Mouse (Mus musculus) olfactory bulb, adult 2 months (tissue): ENCODE results near the gene Gpr35. TPM values are rescaled to one million over a fixed set of nuclear protein-coding genes. Genes with fewer than 3 reads are reported as not detected.

Experiments
- H3K27ac ChIP-seq: fragments of 200-500 bp; 2 replicates; pipeline ENCODE4 v1.5.1; 2012; ENCODE audit warnings: low read depth, low read length; ENCODE audit not compliant: insufficient read depth
- H3K4me1 ChIP-seq: fragments of 200-500 bp; 2 replicates; pipeline ENCODE4 v1.6.1; 2012; ENCODE audit warnings: low read length; ENCODE audit not compliant: control insufficient read depth, insufficient read depth
- H3K4me3 ChIP-seq: fragments of 200-500 bp; 2 replicates; pipeline ENCODE4 v1.5.1; 2012; ENCODE audit warnings: mild to moderate bottlenecking, low read depth, low read length, moderate library complexity; ENCODE audit not compliant: insufficient read depth
- CTCF ChIP-seq: fragments of 200-500 bp; IDR thresholded peaks from 2 replicates; pipeline ENCODE4 v1.5.1; 2012; ENCODE audit warnings: low read depth, mild to moderate bottlenecking, low read length, moderate library complexity; ENCODE audit not compliant: insufficient read depth
- POLR2A ChIP-seq: fragments of 200-500 bp; IDR thresholded peaks from 2 replicates; pipeline ENCODE4 v1.6.1; 2012; ENCODE audit warnings: mild to moderate bottlenecking, low read depth, low read length, moderate library complexity; ENCODE audit not compliant: insufficient read depth
- WGBS: fragments of 180-500 bp; shearing (Covaris S2); methylation state at CpG from one replicate; pipeline ENCODE4 v1.1.7; 2018; 5-methylcytosine and 5-hydroxymethylcytosine counted together
- polyA plus RNA-seq: library from polyadenylated mRNA; stranded (reverse); fragments of >200 nt; gene quantifications from 2 replicates; pipeline ENCODE4 v1.2.4, GENCODE M21; 2012; ENCODE audit warnings: low replicate concordance; ENCODE audit not compliant: missing spikeins, insufficient read depth, insufficient read length

The Gpr35 gene
- polyA plus RNA-seq, 1 experiment: not detected

- Histone ChIP-seq H3K27ac (no peak overlapping the region), H3K4me3 (no peak overlapping the region), H3K4me1 (peaks cover 19% of the 10 kb centered on the region)
- 60% methylated on average over 6 of the region's 6 CpGs for WGBS
- TF ChIP-seq POLR2A (no peak), CTCF (no peak)
Observed at GRCm38 (mm10) chr1:92976141-92976566, 25.5 kb downstream of the Gpr35 start.

GRCm38 (mm10) chr1:92978645-92979044 is 28.0 kb downstream of the Gpr35 start:
- no peak for TF ChIP-seq CTCF
- TF ChIP-seq POLR2A: no peak
- H3K4me3 ChIP-seq: no peak overlapping the region
- H3K4me1 ChIP-seq: peaks cover 16% of the 10 kb centered on the region; the same call in 1 of the 2 replicates
- H3K27ac ChIP-seq: no peak overlapping the region
- 50% methylated on average over 7 of the region's 7 CpGs for WGBS

- WGBS: 48% methylated on average over 11 of the region's 11 CpGs
- TF ChIP-seq CTCF: no peak
- TF ChIP-seq POLR2A: no peak
- peaks cover 16% of the 10 kb centered on the region; the same call in 1 of the 2 replicates for H3K4me1 ChIP-seq
- H3K27ac ChIP-seq: no peak overlapping the region
- H3K4me3 ChIP-seq: no peak overlapping the region
Observed at GRCm38 (mm10) chr1:92979073-92979602, 28.5 kb downstream of the Gpr35 start.

GRCm38 (mm10) chr1:92981056-92981845 is 30.6 kb downstream of the Gpr35 start:
- Histone ChIP-seq H3K4me3 (no peak overlapping the region), H3K27ac (no peak overlapping the region), H3K4me1 (peaks cover 12% of the 10 kb centered on the region; the same call in 1 of the 2 replicates)
- 85% methylated on average over 7 of the region's 7 CpGs for WGBS
- TF ChIP-seq CTCF (no peak), POLR2A (no peak)

GRCm38 (mm10) chr1:92982931-92983605 is 32.4 kb downstream of the Gpr35 start:
- H3K4me3 ChIP-seq: no peak overlapping the region
- WGBS: 92% methylated on average over 17 of the region's 17 CpGs
- H3K4me1 ChIP-seq: peaks cover 10% of the 10 kb centered on the region; the same call in 1 of the 2 replicates
- no peak overlapping the region for H3K27ac ChIP-seq
- TF ChIP-seq CTCF (no peak), POLR2A (no peak)

GRCm38 (mm10) chr1:92984999-92985398 is 34.3 kb downstream of the Gpr35 start:
- no peak overlapping the region for H3K27ac ChIP-seq
- WGBS: 85% methylated on average over 5 of the region's 5 CpGs
- H3K4me1 ChIP-seq: no peaks in the 10 kb centered on the region
- no peak overlapping the region for H3K4me3 ChIP-seq
- TF ChIP-seq CTCF (no peak), POLR2A (no peak)

- 92% methylated on average over 4 of the region's 4 CpGs for WGBS
- no peak overlapping the region for H3K4me3 ChIP-seq
- H3K4me1 ChIP-seq: no peaks in the 10 kb centered on the region
- no peak for TF ChIP-seq CTCF
- no peak for TF ChIP-seq POLR2A
- H3K27ac ChIP-seq: no peak overlapping the region
Observed at GRCm38 (mm10) chr1:92988894-92989293, 38.2 kb downstream of the Gpr35 start.

- no peak for TF ChIP-seq POLR2A
- TF ChIP-seq CTCF: no peak
- WGBS: 73% methylated on average over 4 of the region's 4 CpGs
- H3K27ac ChIP-seq: no peak overlapping the region
- H3K4me3 ChIP-seq: no peak overlapping the region
- H3K4me1 ChIP-seq: no peaks in the 10 kb centered on the region
Observed at GRCm38 (mm10) chr1:92989891-92990290, 39.2 kb downstream of the Gpr35 start.
